35 mouse cellular contexts compared by ENCODE assay signal in genomic region chr12:112226238-112226637, GRCm38 (mm10).
"Had no signal": no experiment of that assay in that cellular context is flagged by ENCODE, and none has a peak within 500 bp of the region (broad histone marks: within the 10 kb centered on the region; RNA-seq: fewer than 3 reads in every experiment).

No protein-coding gene starts in this region.

- DNase-seq: heart, postnatal 10 days; heart, postnatal 14 days; heart, postnatal 36 days; heart, postnatal 4 days; kidney, adult 11 months; kidney, adult 18-20 months; kidney, adult 2 months; kidney, adult 8-10 months; kidney, adult 9 months; kidney, postnatal 10 days; kidney, postnatal 14 days; kidney, postnatal 25 days; kidney, postnatal 36 days; kidney, postnatal 4 days; layer of hippocampus, adult 9-11 months; layer of hippocampus, postnatal 36 days had no signal

- H3K9ac ChIP-seq: heart, embryonic 12.5 days; heart, embryonic 13.5 days; heart, embryonic 15.5 days; hindbrain, embryonic 12.5 days; hindbrain, embryonic 13.5 days; hindbrain, embryonic 14.5 days; hindbrain, embryonic 15.5 days; intestine, embryonic 15.5 days; kidney, embryonic 15.5 days had no signal

- H3K4me3 ChIP-seq: heart, embryonic 10.5 days; heart, embryonic 12.5 days; heart, embryonic 13.5 days; heart, embryonic 15.5 days; hindbrain, embryonic 10.5 days; hindbrain, embryonic 12.5 days; hindbrain, embryonic 13.5 days; hindbrain, embryonic 15.5 days; intestine, embryonic 15.5 days; kidney, embryonic 15.5 days; layer of hippocampus, adult 2 months; left cerebral cortex, adult 2 months had no signal

- H3K4me2 ChIP-seq: heart, embryonic 11.5 days; heart, embryonic 12.5 days; heart, embryonic 13.5 days; heart, embryonic 15.5 days; hindbrain, embryonic 12.5 days; hindbrain, embryonic 13.5 days; hindbrain, embryonic 14.5 days; hindbrain, embryonic 15.5 days; intestine, embryonic 15.5 days; kidney, embryonic 15.5 days had no signal

- H3K27me3 ChIP-seq: intestine, embryonic 15.5 days had no signal

- H3K27ac ChIP-seq: heart, embryonic 13.5 days; heart, embryonic 15.5 days; hindbrain, embryonic 12.5 days; hindbrain, embryonic 13.5 days; hindbrain, embryonic 14.5 days; hindbrain, embryonic 15.5 days; hindbrain, postnatal 0 days; intestine, embryonic 15.5 days; kidney, embryonic 15.5 days; kidney, postnatal 0 days; layer of hippocampus, adult 2 months; left cerebral cortex, adult 2 months had no signal

- H3K36me3 ChIP-seq: heart, embryonic 10.5 days; heart, embryonic 12.5 days; heart, embryonic 13.5 days; heart, embryonic 15.5 days; hindbrain, embryonic 10.5 days; hindbrain, embryonic 12.5 days; hindbrain, embryonic 13.5 days; hindbrain, embryonic 15.5 days; intestine, embryonic 15.5 days; kidney, embryonic 15.5 days had no signal

- ATAC-seq: hindbrain, embryonic 16.5 days; hindbrain, postnatal 0 days; inflammation-experienced regulatory T-cells, adult 6 months; intestine, embryonic 15.5 days; intestine, embryonic 16.5 days had no signal

- H3K4me1 ChIP-seq: intestine, embryonic 15.5 days had no signal

- H3K9me3 ChIP-seq: heart, embryonic 10.5 days; heart, embryonic 12.5 days; heart, embryonic 13.5 days; heart, embryonic 15.5 days; hindbrain, embryonic 10.5 days; hindbrain, embryonic 12.5 days; hindbrain, embryonic 13.5 days; hindbrain, embryonic 15.5 days; intestine, embryonic 15.5 days; kidney, embryonic 15.5 days had no signal
